Mouse (Mus musculus) heart, embryonic 15.5 days (tissue): ENCODE measurements around the gene Pxt1. TPM values are rescaled to one million over a fixed set of nuclear protein-coding genes. Genes with fewer than 3 reads are reported as not detected.

Experiments used
- ATAC-seq: fragments of 200-750 bp; cut with Nextera tagmentation; replicated peaks from 2 replicates; pipeline ENCODE4 v1.8.0; 2017; ENCODE audit warnings: low read depth, moderate TSS enrichment; ENCODE audit not compliant: insufficient number of reproducible peaks, insufficient read depth, low FRiP score
- H3K27ac ChIP-seq: fragments of 300-500 bp; sonication (generic); 2 replicates; pipeline ENCODE4 v1.5.1; 2015; ENCODE audit warnings: mild to moderate bottlenecking, inconsistent platforms
- H3K27me3 ChIP-seq: fragments of 300-500 bp; sonication (generic); 2 replicates; pipeline ENCODE4 v1.6.1; 2015; ENCODE audit warnings: inconsistent platforms
- H3K36me3 ChIP-seq: fragments of 300-500 bp; sonication (generic); 2 replicates; pipeline ENCODE4 v1.6.1; 2015; ENCODE audit warnings: mild to moderate bottlenecking, inconsistent platforms
- H3K4me1 ChIP-seq: fragments of 300-500 bp; sonication (generic); replicated peaks from 2 replicates; pipeline ENCODE4 v1.6.1; 2015; ENCODE audit warnings: inconsistent platforms
- H3K4me2 ChIP-seq: fragments of 300-500 bp; sonication (generic); 2 replicates; pipeline ENCODE4 v1.6.1; 2015; ENCODE audit warnings: inconsistent platforms, mild to moderate bottlenecking, moderate library complexity
- H3K4me3 ChIP-seq: fragments of 300-500 bp; sonication (generic); 2 replicates; pipeline ENCODE4 v1.5.1; 2015; ENCODE audit warnings: mild to moderate bottlenecking, inconsistent platforms
- H3K9ac ChIP-seq: fragments of 300-500 bp; sonication (generic); 2 replicates; pipeline ENCODE4 v1.6.1; 2015; ENCODE audit warnings: mild to moderate bottlenecking, inconsistent platforms
- H3K9me3 ChIP-seq: fragments of 300-500 bp; sonication (generic); replicated peaks from 2 replicates; pipeline ENCODE4 v1.6.1; 2016; ENCODE audit warnings: inconsistent platforms
- WGBS: fragments of 180-500 bp; shearing (Covaris S2); methylation state at CpG from one replicate; pipeline ENCODE4 v1.1.7; 2015; ENCODE audit warnings: mixed read lengths; 5-methylcytosine and 5-hydroxymethylcytosine counted together
- polyA plus RNA-seq: library from polyadenylated mRNA; unstranded; fragments of >200 nt; fragmentation: Nextera tagmentation; extraction: Ambion mirVana; gene quantifications from 2 replicates; pipeline ENCODE4 v1.2.1, GENCODE M21; 2015

The Pxt1 gene
- polyA plus RNA-seq, 1 experiment from 2014 or later = not detected

- Histone ChIP-seq H3K4me2 (no peak overlapping the region), H3K9me3 (no peaks in the 10 kb centered on the region), H3K4me3 (no peak overlapping the region), H3K27me3 (no peaks in the 10 kb centered on the region), H3K27ac (no peak overlapping the region), H3K4me1 (no peaks in the 10 kb centered on the region), H3K36me3 (no peaks in the 10 kb centered on the region), H3K9ac (no peak overlapping the region)
- 91% methylated on average over 7 of the region's 7 CpGs for WGBS
- ATAC-seq = no peak
Measured at GRCm38 (mm10) chr17:28944481-28944880, 841 bp upstream of the Pxt1 start.

- Histone ChIP-seq H3K36me3 (no peaks in the 10 kb centered on the region), H3K4me1 (no peaks in the 10 kb centered on the region), H3K4me3 (no peak overlapping the region), H3K4me2 (no peak overlapping the region), H3K27me3 (no peaks in the 10 kb centered on the region), H3K27ac (no peak overlapping the region), H3K9ac (no peak overlapping the region), H3K9me3 (no peaks in the 10 kb centered on the region)
- WGBS = 71% methylated on average over 10 of the region's 11 CpGs
- ATAC-seq = no peak
Measured at GRCm38 (mm10) chr17:28942101-28942500, 1.5 kb downstream of the Pxt1 start.

GRCm38 (mm10) chr17:28940776-28941555 lies 2.7 kb downstream of the Pxt1 start:
- WGBS = 90% methylated on average over 25 of the region's 25 CpGs
- Histone ChIP-seq H3K36me3 (no peaks in the 10 kb centered on the region), H3K27me3 (no peaks in the 10 kb centered on the region), H3K4me1 (no peaks in the 10 kb centered on the region), H3K4me2 (no peak overlapping the region), H3K9ac (no peak overlapping the region), H3K27ac (no peak overlapping the region), H3K4me3 (no peak overlapping the region), H3K9me3 (no peaks in the 10 kb centered on the region)
- ATAC-seq = no peak

- Histone ChIP-seq H3K36me3 (no peaks in the 10 kb centered on the region), H3K4me3 (no peak overlapping the region), H3K4me1 (no peaks in the 10 kb centered on the region), H3K9ac (no peak overlapping the region), H3K27ac (no peak overlapping the region), H3K4me2 (no peak overlapping the region), H3K9me3 (no peaks in the 10 kb centered on the region), H3K27me3 (no peaks in the 10 kb centered on the region)
- WGBS = 80% methylated on average over 10 of the region's 10 CpGs
- no peak for ATAC-seq
Measured at GRCm38 (mm10) chr17:28936622-28937345, 6.9 kb downstream of the Pxt1 start.

- no peaks in the 10 kb centered on the region for H3K9me3 ChIP-seq
- no peaks in the 10 kb centered on the region for H3K36me3 ChIP-seq
- H3K4me2 ChIP-seq = no peak overlapping the region
- H3K4me1 ChIP-seq = peaks cover 3% of the 10 kb centered on the region; the same call in 1 of the 2 replicates
- H3K27ac ChIP-seq = no peak overlapping the region
- 84% methylated on average over 7 of the region's 7 CpGs for WGBS
- no peak for ATAC-seq
- no peak overlapping the region for H3K4me3 ChIP-seq
- no peak overlapping the region for H3K9ac ChIP-seq
- no peaks in the 10 kb centered on the region for H3K27me3 ChIP-seq
Measured at GRCm38 (mm10) chr17:28936133-28936532, 7.5 kb downstream of the Pxt1 start.

GRCm38 (mm10) chr17:28934120-28934916 lies 9.3 kb downstream of the Pxt1 start:
- H3K4me2 ChIP-seq = no peak overlapping the region
- no peak overlapping the region for H3K27ac ChIP-seq
- H3K4me3 ChIP-seq = no peak overlapping the region
- peaks cover 17% of the 10 kb centered on the region for H3K4me1 ChIP-seq
- no peaks in the 10 kb centered on the region for H3K9me3 ChIP-seq
- H3K9ac ChIP-seq = no peak overlapping the region
- no peaks in the 10 kb centered on the region for H3K36me3 ChIP-seq
- H3K27me3 ChIP-seq = no peaks in the 10 kb centered on the region
- ATAC-seq = no peak
- 65% methylated on average over 19 of the region's 19 CpGs for WGBS

GRCm38 (mm10) chr17:28932274-28932673 lies 11.4 kb downstream of the Pxt1 start:
- Histone ChIP-seq H3K9me3 (no peaks in the 10 kb centered on the region), H3K4me1 (peaks cover 17% of the 10 kb centered on the region), H3K27ac (no peak overlapping the region), H3K4me3 (no peak overlapping the region), H3K27me3 (no peaks in the 10 kb centered on the region), H3K4me2 (no peak overlapping the region), H3K36me3 (no peaks in the 10 kb centered on the region), H3K9ac (no peak overlapping the region)
- ATAC-seq = no peak
- 92% methylated on average over 4 of the region's 4 CpGs for WGBS

- Histone ChIP-seq H3K9me3 (no peaks in the 10 kb centered on the region), H3K4me1 (peaks cover 19% of the 10 kb centered on the region), H3K4me3 (no peak overlapping the region), H3K27me3 (no peaks in the 10 kb centered on the region), H3K36me3 (no peaks in the 10 kb centered on the region), H3K4me2 (no peak overlapping the region), H3K27ac (peak overlapping the region; percentile 90), H3K9ac (no peak overlapping the region)
- ATAC-seq = no peak
- WGBS = 85% methylated on average over 18 of the region's 18 CpGs
Measured at GRCm38 (mm10) chr17:28931436-28932211, 12.0 kb downstream of the Pxt1 start.

- peak overlapping the region; percentile 29 for H3K4me3 ChIP-seq
Measured at GRCm38 (mm10) chr17:28930392-28931074, 13.1 kb downstream of the Pxt1 start.

GRCm38 (mm10) chr17:28929369-28929768 lies 14.3 kb downstream of the Pxt1 start:
- H3K9ac ChIP-seq = no peak overlapping the region
- H3K36me3 ChIP-seq = no peaks in the 10 kb centered on the region
- ATAC-seq = no peak
- no peak overlapping the region for H3K4me2 ChIP-seq
- 90% methylated on average over 4 of the region's 4 CpGs for WGBS
- H3K4me1 ChIP-seq = peaks cover 21% of the 10 kb centered on the region
- H3K27me3 ChIP-seq = no peaks in the 10 kb centered on the region
- no peaks in the 10 kb centered on the region for H3K9me3 ChIP-seq
- H3K4me3 ChIP-seq = no peak overlapping the region
- no peak overlapping the region for H3K27ac ChIP-seq

More at GRCm38 (mm10) chr17:28930392-28931074, 13.1 kb downstream of the Pxt1 start:
- H3K36me3 ChIP-seq = no peaks in the 10 kb centered on the region
- peaks cover 21% of the 10 kb centered on the region for H3K4me1 ChIP-seq
- peak; percentile 90 for ATAC-seq
- peak overlapping the region; percentile 90 for H3K27ac ChIP-seq
- H3K9me3 ChIP-seq = no peaks in the 10 kb centered on the region
- H3K9ac ChIP-seq = no peak overlapping the region
- H3K4me2 ChIP-seq = peak overlapping the region; percentile 52
- WGBS = 7% methylated on average over 14 of the region's 14 CpGs
- H3K27me3 ChIP-seq = no peaks in the 10 kb centered on the region
